Mouse (Mus musculus): ENCODE measurements around the gene Tcl1. TPM values are rescaled to one million over a fixed set of nuclear protein-coding genes. Genes with fewer than 3 reads are reported as not detected.
"Not testable (repeated sequence)": the region's sequence is repeated elsewhere in the genome, so short reads cannot be mapped to it uniquely, and the experiment has no call there.

Gene Tcl1
- polyA plus RNA-seq, 1 experiment from 2014 or later: not detected

- ATAC-seq (ENCODE audit: insufficient read depth, low FRiP score); H3K36me3 ChIP-seq (ENCODE audit: control insufficient read depth, insufficient read depth, low read length); H3K27ac ChIP-seq (ENCODE audit: low read length); H3K4me1 ChIP-seq (ENCODE audit: control insufficient read depth, insufficient read depth, low read length); H3K9ac ChIP-seq (ENCODE audit: low read length); H3K9me3 ChIP-seq (replicated peaks; ENCODE audit: control insufficient read depth, low read length); H3K4me2 ChIP-seq (ENCODE audit: low read depth, low read length); H3K27me3 ChIP-seq (ENCODE audit: control insufficient read depth, insufficient read depth, low read length); H3K4me3 ChIP-seq (replicated peaks; ENCODE audit: low read length): not testable (repeated sequence)
- WGBS: 93% methylated on average over 6 of the region's 6 CpGs
Measured at GRCm38 (mm10) chr12:105190743-105191142, 31.9 kb downstream of the Tcl1 start, which contains the start of gene Tcl1b3. TSS of gene Tcl1b3 (plus strand) at chr12:105191043.

- WGBS: 26% methylated on average over 2 of the region's 2 CpGs
- H3K4me2 ChIP-seq (ENCODE audit: low read depth, low read length); H3K4me1 ChIP-seq (ENCODE audit: control insufficient read depth, insufficient read depth, low read length); H3K27ac ChIP-seq (ENCODE audit: low read length); ATAC-seq (ENCODE audit: insufficient read depth, low FRiP score); H3K9me3 ChIP-seq (replicated peaks; ENCODE audit: control insufficient read depth, low read length); H3K9ac ChIP-seq (ENCODE audit: low read length); H3K4me3 ChIP-seq (replicated peaks; ENCODE audit: low read length); H3K27me3 ChIP-seq (ENCODE audit: control insufficient read depth, insufficient read depth, low read length); H3K36me3 ChIP-seq (ENCODE audit: control insufficient read depth, insufficient read depth, low read length): not testable (repeated sequence)
Measured at GRCm38 (mm10) chr12:105188980-105189379, 33.6 kb downstream of the Tcl1 start.

- H3K27ac ChIP-seq (ENCODE audit: low read length); H3K9ac ChIP-seq (ENCODE audit: low read length); H3K4me2 ChIP-seq (ENCODE audit: low read depth, low read length); ATAC-seq (ENCODE audit: insufficient read depth, low FRiP score); H3K4me3 ChIP-seq (replicated peaks; ENCODE audit: low read length); H3K9me3 ChIP-seq (replicated peaks; ENCODE audit: control insufficient read depth, low read length); H3K4me1 ChIP-seq (ENCODE audit: control insufficient read depth, insufficient read depth, low read length); H3K36me3 ChIP-seq (ENCODE audit: control insufficient read depth, insufficient read depth, low read length); H3K27me3 ChIP-seq (ENCODE audit: control insufficient read depth, insufficient read depth, low read length): not testable (repeated sequence)
- 63% methylated on average over 4 of the region's 4 CpGs for WGBS
Measured at GRCm38 (mm10) chr12:105181040-105181644, 41.5 kb downstream of the Tcl1 start.

- H3K4me1 ChIP-seq (ENCODE audit: control insufficient read depth, insufficient read depth, low read length); ATAC-seq (ENCODE audit: insufficient read depth, low FRiP score); H3K9ac ChIP-seq (ENCODE audit: low read length); H3K27ac ChIP-seq (ENCODE audit: low read length); H3K36me3 ChIP-seq (ENCODE audit: control insufficient read depth, insufficient read depth, low read length); H3K27me3 ChIP-seq (ENCODE audit: control insufficient read depth, insufficient read depth, low read length); H3K4me2 ChIP-seq (ENCODE audit: low read depth, low read length); H3K9me3 ChIP-seq (replicated peaks; ENCODE audit: control insufficient read depth, low read length); H3K4me3 ChIP-seq (replicated peaks; ENCODE audit: low read length): not testable (repeated sequence)
- 63% methylated on average over 3 of the region's 3 CpGs for WGBS
Measured at GRCm38 (mm10) chr12:105176044-105176443, 46.5 kb downstream of the Tcl1 start, which contains the start of gene Tcl1b5. TSS of gene Tcl1b5 (plus strand) at chr12:105176344.

- H3K9me3 ChIP-seq (replicated peaks; ENCODE audit: control insufficient read depth, low read length); H3K27me3 ChIP-seq (ENCODE audit: control insufficient read depth, insufficient read depth, low read length); H3K4me3 ChIP-seq (replicated peaks; ENCODE audit: low read length); H3K4me1 ChIP-seq (ENCODE audit: control insufficient read depth, insufficient read depth, low read length); H3K9ac ChIP-seq (ENCODE audit: low read length); H3K27ac ChIP-seq (ENCODE audit: low read length); H3K4me2 ChIP-seq (ENCODE audit: low read depth, low read length); ATAC-seq (ENCODE audit: insufficient read depth, low FRiP score); H3K36me3 ChIP-seq (ENCODE audit: control insufficient read depth, insufficient read depth, low read length): not testable (repeated sequence)
- WGBS: 25% methylated on average over 2 of the region's 2 CpGs
Measured at GRCm38 (mm10) chr12:105174318-105174717, 48.3 kb downstream of the Tcl1 start.

- no peak overlapping the region for H3K9ac ChIP-seq (ENCODE audit: low read length)
- no peak overlapping the region for H3K4me3 ChIP-seq (replicated peaks; ENCODE audit: low read length)
- 76% methylated on average over 2 of the region's 2 CpGs for WGBS
- no peaks in the 10 kb centered on the region for H3K4me1 ChIP-seq (ENCODE audit: control insufficient read depth, insufficient read depth, low read length)
- no peak overlapping the region for H3K27ac ChIP-seq (ENCODE audit: low read length)
- no peaks in the 10 kb centered on the region for H3K36me3 ChIP-seq (ENCODE audit: control insufficient read depth, insufficient read depth, low read length)
- no peak for ATAC-seq (ENCODE audit: insufficient read depth, low FRiP score)
- no peaks in the 10 kb centered on the region for H3K9me3 ChIP-seq (replicated peaks; ENCODE audit: control insufficient read depth, low read length)
- H3K27me3 ChIP-seq (ENCODE audit: control insufficient read depth, insufficient read depth, low read length): no peaks in the 10 kb centered on the region
- no peak overlapping the region for H3K4me2 ChIP-seq (ENCODE audit: low read depth, low read length)
Measured at GRCm38 (mm10) chr12:105173366-105173765, 49.2 kb downstream of the Tcl1 start.

Other genes starting within 250 kb of the Tcl1 start
- gene Syne3, start 213.0 kb downstream of the Tcl1 start, polyA plus RNA-seq (2015; fragmentation: Nextera tagmentation; extraction: Ambion mirVana): 0.55 and 0.81 TPM in 2 replicates
- gene Glrx5, start 190.1 kb downstream of the Tcl1 start, polyA plus RNA-seq (2015; fragmentation: Nextera tagmentation; extraction: Ambion mirVana): 121 and 150 TPM in 2 replicates
- not detected in 2 replicates for gene Tcl1b2, start 76.8 kb downstream of the Tcl1 start, polyA plus RNA-seq (2015; fragmentation: Nextera tagmentation; extraction: Ambion mirVana)
- not detected in 2 replicates for gene Tcl1b1, start 63.1 kb downstream of the Tcl1 start, polyA plus RNA-seq (2015; fragmentation: Nextera tagmentation; extraction: Ambion mirVana)
- not detected in 2 replicates for gene Tcl1b5, start 46.4 kb downstream of the Tcl1 start, polyA plus RNA-seq (2015; fragmentation: Nextera tagmentation; extraction: Ambion mirVana)
- gene Tcl1b3, start 31.8 kb downstream of the Tcl1 start, polyA plus RNA-seq (2015; fragmentation: Nextera tagmentation; extraction: Ambion mirVana): not detected in 2 replicates
- gene Tcl1b4, start 20.8 kb downstream of the Tcl1 start, polyA plus RNA-seq (2015; fragmentation: Nextera tagmentation; extraction: Ambion mirVana): not detected in 2 replicates
- 0.15 and 0.17 TPM in 2 replicates for gene Tunar, start 111.1 kb upstream of the Tcl1 start, polyA plus RNA-seq (2015; fragmentation: Nextera tagmentation; extraction: Ambion mirVana)
- 1.2 and 1.3 TPM in 2 replicates for gene D430019H16Rik, start 231.1 kb upstream of the Tcl1 start, polyA plus RNA-seq (2015; fragmentation: Nextera tagmentation; extraction: Ambion mirVana)